Mouse (Mus musculus): ENCODE measurements around the gene Zfp346. TPM values are rescaled to one million over a fixed set of nuclear protein-coding genes. Genes with fewer than 3 reads are reported as not detected.
"Not testable (repeated sequence)": the region's sequence is repeated elsewhere in the genome, so short reads cannot be mapped to it uniquely, and the experiment has no call there.

Gene Zfp346
- 21.8 and 22.9 TPM in 2 replicates for polyA plus RNA-seq (2016; fragmentation: Nextera tagmentation; extraction: Ambion mirVana)

GRCm38 (mm10) chr13:55105045-55105952, at the start of gene Zfp346:
Gene Zfp346, plus strand, starts transcription at chr13:55105311.
- DNase-seq (ENCODE audit: low spot score): peak; percentile 97
- H3K4me1 ChIP-seq: peaks cover 21% of the 10 kb centered on the region
- no peaks in the 10 kb centered on the region for H3K27me3 ChIP-seq (ENCODE audit: low read depth, poor library complexity, severe bottlenecking)
- no peaks in the 10 kb centered on the region for H3K9me3 ChIP-seq (replicated peaks)
- under 1% methylated on average over 66 of the region's 66 CpGs for WGBS
- H3K4me3 ChIP-seq: peak within 1 kb of the TSS; percentile 82
- H3K36me3 ChIP-seq: peaks cover 25% of the 10 kb centered on the region
- peak within 1 kb of the TSS; percentile 92 for H3K27ac ChIP-seq (replicated peaks)

DNA sequence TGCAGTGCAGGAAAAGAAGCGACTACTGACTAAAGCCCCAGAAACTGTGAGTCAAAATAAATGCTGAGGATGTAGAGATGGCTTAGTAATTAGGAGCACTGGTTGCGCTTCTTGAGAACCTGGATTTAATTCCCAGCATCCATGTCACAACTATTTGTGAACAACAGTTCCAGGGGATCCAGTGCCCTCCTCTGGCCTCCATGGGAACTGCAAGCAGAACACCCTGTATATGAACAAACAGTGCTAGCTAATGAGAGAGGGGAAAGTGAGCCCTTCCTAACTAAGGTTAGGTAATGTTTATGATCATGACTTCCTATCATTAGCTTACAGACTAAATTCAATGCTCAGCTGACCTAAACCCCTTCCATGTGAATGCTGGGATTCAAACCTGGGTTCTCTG, 47.1 kb upstream of the Zfp346 start:
- H3K4me3 ChIP-seq: no peak overlapping the region
- whole genome bisulfite sequencing: 90% methylated on average over 2 of the region's 2 CpGs
- no peaks in the 10 kb centered on the region for H3K4me1 ChIP-seq
- peaks cover 28% of the 10 kb centered on the region for H3K36me3 ChIP-seq
- no peaks in the 10 kb centered on the region for H3K27me3 ChIP-seq (ENCODE audit: low read depth, poor library complexity, severe bottlenecking)
- H3K27ac ChIP-seq (replicated peaks): no peak overlapping the region
- no peaks in the 10 kb centered on the region for H3K9me3 ChIP-seq (replicated peaks)
- no peak for DNase-seq (ENCODE audit: low spot score)

- peaks cover 11% of the 10 kb centered on the region; the same call in 1 of the 2 replicates for H3K36me3 ChIP-seq
- no peaks in the 10 kb centered on the region for H3K9me3 ChIP-seq (replicated peaks)
- no peaks in the 10 kb centered on the region for H3K27me3 ChIP-seq (ENCODE audit: low read depth, poor library complexity, severe bottlenecking)
- no peaks in the 10 kb centered on the region for H3K4me1 ChIP-seq
- no peak overlapping the region for H3K4me3 ChIP-seq
- 92% methylated on average over 2 of the region's 2 CpGs for WGBS
- no peak overlapping the region for H3K27ac ChIP-seq (replicated peaks)
- no peak for DNase-seq (ENCODE audit: low spot score)
Observed at GRCm38 (mm10) chr13:55063276-55063675, 41.8 kb upstream of the Zfp346 start.

DNA sequence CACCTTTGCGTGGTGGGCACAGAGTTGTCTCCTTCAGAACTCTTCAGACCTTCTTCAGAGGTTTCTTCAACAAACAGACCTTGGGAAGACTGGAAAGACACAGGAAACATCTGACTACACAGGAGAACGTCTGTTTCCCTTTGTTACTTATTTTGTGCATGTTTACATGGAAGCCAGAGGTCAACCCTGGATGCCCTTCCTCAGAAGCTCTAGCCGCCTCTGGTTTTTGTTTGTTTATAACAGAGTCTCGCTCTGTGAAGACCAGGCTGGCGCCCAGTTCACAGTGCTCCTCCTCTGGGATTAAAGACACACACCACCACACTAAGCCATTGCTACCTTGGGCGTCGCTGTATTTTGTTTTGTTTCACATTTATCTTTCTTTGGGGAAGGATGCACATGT, 35.4 kb upstream of the Zfp346 start:
- DNase-seq (ENCODE audit: low spot score): no peak

DNA sequence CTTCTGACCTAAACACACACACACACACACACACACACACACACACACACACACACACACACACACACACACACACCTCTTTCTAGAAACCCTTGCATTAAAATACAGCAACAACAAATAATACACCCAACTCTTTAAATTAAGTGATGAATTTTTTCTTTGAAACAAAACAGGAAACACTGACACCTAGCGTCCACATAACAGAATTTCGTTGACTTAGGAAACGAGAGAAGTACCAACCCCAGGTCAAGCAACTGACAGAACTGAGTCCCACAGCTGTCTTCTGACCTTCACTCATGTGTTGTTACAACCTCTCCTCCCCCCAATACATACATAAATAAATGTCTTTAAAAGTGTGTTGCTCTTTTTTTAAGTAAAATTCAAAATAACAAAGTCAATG, 33.8 kb upstream of the Zfp346 start:
- peaks cover 12% of the 10 kb centered on the region for H3K36me3 ChIP-seq
- 4% methylated on average over 3 of the region's 3 CpGs for WGBS
- no peak for DNase-seq (ENCODE audit: low spot score)
- H3K4me3 ChIP-seq: no peak overlapping the region
- H3K4me1 ChIP-seq: no peaks in the 10 kb centered on the region
- H3K9me3 ChIP-seq (replicated peaks): no peaks in the 10 kb centered on the region
- no peaks in the 10 kb centered on the region for H3K27me3 ChIP-seq (ENCODE audit: low read depth, poor library complexity, severe bottlenecking)
- no peak overlapping the region for H3K27ac ChIP-seq (replicated peaks)

More for the DNA sequence above, 35.4 kb upstream of the Zfp346 start:
- Histone ChIP-seq H3K9me3 (replicated peaks) (no peaks in the 10 kb centered on the region), H3K27ac (replicated peaks) (no peak overlapping the region), H3K4me3 (no peak overlapping the region), H3K4me1 (no peaks in the 10 kb centered on the region), H3K27me3 (ENCODE audit: low read depth, poor library complexity, severe bottlenecking) (no peaks in the 10 kb centered on the region), H3K36me3 (no peaks in the 10 kb centered on the region)
- 67% methylated on average over 7 of the region's 7 CpGs for WGBS

GRCm38 (mm10) chr13:55075597-55075996, 29.5 kb upstream of the Zfp346 start:
- DNase-seq (ENCODE audit: low spot score): no peak
- WGBS: 57% methylated on average over 5 of the region's 5 CpGs
- Histone ChIP-seq H3K4me3 (no peak overlapping the region), H3K27me3 (ENCODE audit: low read depth, poor library complexity, severe bottlenecking) (no peaks in the 10 kb centered on the region), H3K4me1 (no peaks in the 10 kb centered on the region), H3K9me3 (replicated peaks) (no peaks in the 10 kb centered on the region), H3K36me3 (peaks cover 27% of the 10 kb centered on the region), H3K27ac (replicated peaks) (no peak overlapping the region)

DNA sequence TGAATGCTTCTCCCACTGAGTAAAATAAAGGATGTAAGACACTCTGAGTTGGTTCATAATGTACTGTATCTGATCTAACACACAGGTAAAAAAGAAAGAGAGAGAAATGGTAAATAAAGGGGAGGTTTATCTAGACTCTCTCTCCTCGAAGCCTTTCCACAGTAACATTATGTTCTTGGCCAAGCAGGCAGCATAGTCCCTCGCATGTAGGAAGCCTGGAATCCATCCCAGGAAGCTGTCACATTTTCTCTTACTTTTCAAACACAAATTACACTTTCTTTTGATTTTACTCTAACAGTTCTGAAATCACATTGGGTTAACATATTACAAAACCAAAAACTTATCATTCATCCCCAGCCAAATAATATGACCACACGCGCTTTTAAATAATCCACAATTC, 12.5 kb upstream of the Zfp346 start:
- no peak for DNase-seq (ENCODE audit: low spot score)
- H3K4me3 ChIP-seq: no peak overlapping the region
- H3K9me3 ChIP-seq (replicated peaks): no peaks in the 10 kb centered on the region
- H3K27ac ChIP-seq (replicated peaks): no peak overlapping the region
- no peaks in the 10 kb centered on the region; the same call in 1 of the 2 replicates for H3K4me1 ChIP-seq
- 95% methylated on average over 4 of the region's 4 CpGs for WGBS
- H3K36me3 ChIP-seq: peaks cover 26% of the 10 kb centered on the region
- H3K27me3 ChIP-seq (ENCODE audit: low read depth, poor library complexity, severe bottlenecking): no peaks in the 10 kb centered on the region

DNA sequence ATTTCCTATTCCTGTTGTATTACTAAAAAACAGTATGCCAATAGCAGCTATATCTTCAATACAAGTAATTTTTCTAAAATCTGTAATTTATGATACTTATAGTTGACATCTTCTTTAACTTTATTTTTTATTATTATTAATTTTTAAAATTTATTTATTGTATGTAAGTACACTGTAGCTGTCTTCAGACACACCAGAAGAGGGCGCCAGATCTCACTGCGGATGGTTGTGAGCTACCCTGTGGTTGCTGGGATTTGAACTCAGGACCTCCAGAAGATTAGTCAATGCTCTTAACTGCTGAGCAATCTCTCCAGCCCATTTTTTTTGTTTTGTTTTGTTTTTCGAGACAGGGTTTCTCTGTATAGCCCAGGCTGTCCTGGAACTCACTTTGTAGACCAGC, 7.3 kb upstream of the Zfp346 start:
- H3K4me3 ChIP-seq; H3K9me3 ChIP-seq (replicated peaks); DNase-seq (ENCODE audit: low spot score); H3K27ac ChIP-seq (replicated peaks); H3K27me3 ChIP-seq (ENCODE audit: low read depth, poor library complexity, severe bottlenecking); H3K36me3 ChIP-seq: not testable (repeated sequence)
- H3K4me1 ChIP-seq: peaks cover 16% of the 10 kb centered on the region
- WGBS: 88% methylated on average over 3 of the region's 3 CpGs

DNA sequence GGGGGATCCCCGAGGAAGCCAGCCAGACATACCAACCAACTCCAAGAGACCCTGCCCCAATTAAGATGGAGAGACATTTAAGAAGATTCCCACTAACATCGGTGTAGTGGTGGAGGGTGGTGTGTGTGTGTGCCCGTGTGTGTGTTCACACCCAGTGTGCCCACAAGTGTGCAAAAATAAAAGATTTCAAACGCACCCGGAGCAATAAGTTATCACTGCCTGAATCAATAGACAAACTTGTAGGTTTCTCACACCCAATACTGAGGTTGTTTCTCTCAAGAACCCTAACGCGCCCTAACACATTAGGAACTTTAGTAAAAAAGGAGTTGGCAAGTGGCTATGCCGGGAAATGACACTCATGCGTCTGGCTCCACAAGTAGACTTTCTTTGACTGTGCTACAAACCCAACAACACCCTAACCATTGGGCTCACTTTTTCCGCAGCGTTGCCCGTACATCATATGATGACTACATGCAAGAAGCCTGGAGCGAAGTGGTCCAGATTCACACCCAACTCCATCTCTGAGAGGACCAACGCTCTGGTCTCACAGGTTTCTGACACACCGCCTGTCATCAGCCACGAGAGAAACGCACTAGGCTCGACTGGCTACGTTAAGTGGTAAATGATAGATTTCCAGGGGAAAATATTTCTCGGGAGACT, 5.9 kb upstream of the Zfp346 start:
- peaks cover 16% of the 10 kb centered on the region for H3K4me1 ChIP-seq
- peak overlapping the region; percentile 95 for H3K27ac ChIP-seq (replicated peaks)
- peak overlapping the region; percentile 87 for H3K4me3 ChIP-seq
- H3K27me3 ChIP-seq (ENCODE audit: low read depth, poor library complexity, severe bottlenecking): no peaks in the 10 kb centered on the region
- no peaks in the 10 kb centered on the region for H3K36me3 ChIP-seq
- WGBS: 38% methylated on average over 20 of the region's 20 CpGs
- no peaks in the 10 kb centered on the region for H3K9me3 ChIP-seq (replicated peaks)
- DNase-seq (ENCODE audit: low spot score): no peak

DNA sequence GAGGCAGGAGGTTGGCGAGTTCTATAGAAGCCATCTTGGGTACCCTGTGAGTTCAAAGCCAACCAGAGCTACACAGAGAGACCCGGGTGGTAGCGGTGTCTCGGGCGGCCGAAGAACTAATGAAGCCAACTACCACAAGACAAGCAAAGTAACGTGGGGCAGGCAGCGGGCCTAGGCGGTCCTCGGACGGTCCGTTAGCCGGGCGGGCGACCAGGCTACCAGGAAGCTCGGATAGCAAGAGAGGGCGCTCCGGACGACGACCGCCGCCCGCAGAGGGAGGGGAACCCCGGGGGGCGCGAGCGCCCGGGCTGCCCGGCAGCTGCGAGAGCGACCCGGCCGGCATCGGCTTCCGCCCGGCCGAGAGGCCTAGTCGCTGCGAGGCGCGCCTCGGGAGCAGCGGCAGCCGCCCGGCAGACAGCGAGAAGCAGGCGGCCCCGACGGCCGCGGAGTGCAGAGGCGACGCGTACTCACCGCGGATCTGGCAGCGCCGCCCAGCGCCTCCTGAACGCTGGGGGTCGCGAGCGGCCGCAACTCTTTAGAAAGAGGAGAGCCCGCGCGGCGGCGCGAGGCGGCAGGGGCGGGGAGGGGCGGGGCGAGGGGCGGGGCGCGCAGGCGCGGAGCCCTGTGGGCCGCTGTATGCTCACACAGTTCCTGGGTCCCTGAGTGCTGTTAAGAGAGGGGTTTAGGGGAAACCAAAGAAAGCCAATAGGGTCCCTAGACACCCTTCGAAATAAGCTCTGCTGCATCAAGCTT, 5.2 kb upstream of the Zfp346 start, which contains the start of gene Uimc1:
Gene Uimc1, minus strand, starts transcription at position 575 of the 753 bp plus-strand sequence.
- Histone ChIP-seq H3K27me3 (ENCODE audit: low read depth, poor library complexity, severe bottlenecking) (no peaks in the 10 kb centered on the region), H3K36me3 (no peaks in the 10 kb centered on the region), H3K27ac (replicated peaks) (peak within 1 kb of the TSS; percentile 95), H3K9me3 (replicated peaks) (no peaks in the 10 kb centered on the region), H3K4me1 (peaks cover 20% of the 10 kb centered on the region), H3K4me3 (peak within 1 kb of the TSS; percentile 87)
- under 1% methylated on average over 80 of the region's 81 CpGs for WGBS
- peak; percentile 92 for DNase-seq (ENCODE audit: low spot score)

DNA sequence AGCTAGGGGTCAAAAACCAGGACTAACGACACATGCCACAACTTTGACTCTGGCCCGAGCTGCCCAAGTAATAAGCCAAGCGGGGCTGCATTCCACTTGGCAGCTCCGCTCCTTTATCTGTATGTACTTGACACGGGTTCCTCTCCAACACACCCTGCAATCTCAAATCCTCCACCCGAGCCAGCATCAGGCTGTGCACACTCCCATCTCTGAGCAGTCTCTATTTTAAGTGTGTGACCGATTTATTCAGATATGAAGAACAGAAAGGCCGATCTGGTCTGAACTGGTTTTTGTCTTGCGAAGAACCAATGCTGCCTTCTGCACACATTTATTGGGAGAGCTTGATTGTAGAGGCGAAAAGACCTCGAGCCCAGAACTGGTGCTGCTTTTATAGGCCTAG, 3.5 kb upstream of the Zfp346 start:
- Histone ChIP-seq H3K4me3 (no peak overlapping the region), H3K27me3 (ENCODE audit: low read depth, poor library complexity, severe bottlenecking) (no peaks in the 10 kb centered on the region), H3K36me3 (no peaks in the 10 kb centered on the region), H3K27ac (replicated peaks) (no peak overlapping the region), H3K9me3 (replicated peaks) (no peaks in the 10 kb centered on the region), H3K4me1 (peaks cover 33% of the 10 kb centered on the region)
- no peak for DNase-seq (ENCODE audit: low spot score)
- 94% methylated on average over 11 of the region's 11 CpGs for WGBS

DNA sequence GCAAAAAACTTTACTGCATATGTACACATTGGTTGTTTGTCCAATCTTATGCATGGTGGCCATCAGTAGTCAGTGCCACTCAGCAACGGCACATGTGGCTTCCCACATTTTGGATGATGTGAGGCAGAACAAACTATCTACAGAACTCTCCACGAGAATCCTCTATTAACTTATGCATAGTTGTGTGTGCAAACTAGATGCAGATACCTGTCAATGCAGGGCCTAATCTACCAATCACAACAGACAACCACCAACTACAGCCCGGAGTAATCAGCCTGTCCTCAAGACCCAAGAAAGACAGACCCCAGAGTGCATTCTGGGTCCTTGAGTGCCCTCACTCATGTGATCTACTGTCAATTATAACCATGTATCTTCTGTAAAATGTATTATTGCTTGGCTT, 2.7 kb upstream of the Zfp346 start:
- Histone ChIP-seq H3K9me3 (replicated peaks) (no peaks in the 10 kb centered on the region), H3K4me1 (peaks cover 36% of the 10 kb centered on the region), H3K27ac (replicated peaks) (no peak overlapping the region), H3K27me3 (ENCODE audit: low read depth, poor library complexity, severe bottlenecking) (no peaks in the 10 kb centered on the region), H3K4me3 (no peak overlapping the region), H3K36me3 (peaks cover 1% of the 10 kb centered on the region)
- DNase-seq (ENCODE audit: low spot score): no peak
- 92% methylated on average over 3 of the region's 3 CpGs for WGBS

Data from midbrain, embryonic 10.5 days (tissue).